Mouse (Mus musculus): ENCODE measurements around the gene Mon2. TPM values are rescaled to one million over a fixed set of nuclear protein-coding genes. Genes with fewer than 3 reads are reported as not detected.
"Not testable (repeated sequence)": the region's sequence is repeated elsewhere in the genome, so short reads cannot be mapped to it uniquely, and the experiment has no call there.

The Mon2 gene
- total RNA-seq, 2 experiments from 2014 or later, result 31.8 to 45.3 TPM

DNA sequence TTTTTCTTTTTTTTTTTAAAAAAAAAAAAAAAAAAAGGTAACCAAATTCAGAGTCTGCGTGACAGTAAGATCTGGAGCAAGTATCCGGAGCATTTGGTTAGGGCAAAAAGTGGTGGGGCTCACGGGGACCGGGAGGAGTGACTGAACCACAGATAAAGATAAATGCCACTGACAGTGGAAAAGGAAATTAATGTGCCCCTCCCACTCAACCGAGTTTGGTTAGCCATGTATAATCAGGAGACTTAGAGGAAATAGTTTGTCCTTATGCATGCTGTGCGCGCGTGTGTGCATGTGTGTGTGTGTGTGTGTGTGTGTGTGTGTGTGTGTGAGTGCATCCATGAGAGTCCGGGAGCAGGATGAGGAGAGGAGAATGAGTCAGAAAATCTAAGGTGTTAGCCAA is 100.3 kb downstream of the Mon2 start:
- no peak for ATAC-seq (replicated peaks; ENCODE audit: low FRiP score, poor library complexity, severe bottlenecking)

DNA sequence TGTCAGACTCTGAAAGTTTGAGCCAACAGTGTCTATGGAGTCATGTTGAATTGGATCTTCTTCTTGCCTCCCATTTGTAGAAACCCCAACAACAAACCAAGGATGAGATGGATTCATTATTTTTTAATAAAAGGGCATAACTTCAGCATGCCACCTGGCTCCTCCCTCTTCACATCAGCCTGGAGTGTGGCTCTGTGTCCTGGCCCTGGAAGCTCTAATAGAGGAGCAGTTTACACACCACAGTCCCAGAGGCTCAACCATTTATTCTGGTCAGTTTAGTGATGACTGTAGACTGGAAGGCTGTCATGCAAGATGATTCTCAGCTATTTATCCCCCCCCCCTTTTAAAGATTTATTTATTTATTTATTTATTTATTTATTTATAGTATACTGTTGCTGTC is 103.1 kb downstream of the Mon2 start:
- ATAC-seq (replicated peaks; ENCODE audit: low FRiP score, poor library complexity, severe bottlenecking), result no peak

DNA sequence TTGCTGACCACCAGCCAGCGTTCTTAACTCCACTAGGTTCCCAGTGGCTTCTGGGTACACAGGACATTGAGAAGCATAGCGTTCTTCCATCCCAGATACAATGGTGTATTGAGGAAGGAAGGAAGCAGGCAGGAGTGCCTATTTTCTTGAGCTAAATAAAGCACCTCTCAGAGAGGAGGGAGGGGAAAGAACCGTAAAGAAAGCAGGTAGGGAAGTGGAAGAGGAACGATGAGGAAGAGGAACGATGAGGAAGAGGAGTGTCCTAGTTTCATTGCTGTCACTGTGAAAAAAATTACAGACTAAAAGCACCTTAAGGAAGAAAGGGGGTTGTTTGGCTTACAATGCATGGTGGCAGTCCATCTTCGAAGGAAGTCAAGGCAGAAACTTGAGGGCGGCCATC is 106.1 kb downstream of the Mon2 start:
- ATAC-seq (replicated peaks; ENCODE audit: low FRiP score, poor library complexity, severe bottlenecking), result no peak

DNA sequence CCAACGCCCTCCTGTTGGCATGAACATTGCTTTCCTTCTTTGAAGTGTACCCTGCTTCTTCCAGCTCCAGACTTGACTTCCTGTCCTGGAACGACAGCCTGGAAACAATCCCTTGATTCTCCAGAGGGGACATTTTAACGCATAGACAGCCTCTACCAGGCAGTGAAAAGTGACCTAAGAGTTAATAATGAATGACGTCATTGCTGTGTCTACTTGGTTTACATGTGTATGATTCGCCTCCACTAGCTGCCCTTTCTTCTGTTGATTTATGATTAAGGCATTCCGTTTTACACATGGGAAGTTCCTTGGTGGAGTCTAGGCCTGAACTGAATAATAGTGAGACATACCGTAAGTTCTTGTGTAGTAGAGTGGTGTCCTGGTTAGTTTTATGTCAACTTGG is 109.9 kb downstream of the Mon2 start:
- ATAC-seq (replicated peaks; ENCODE audit: low FRiP score, poor library complexity, severe bottlenecking), result no peak

DNA sequence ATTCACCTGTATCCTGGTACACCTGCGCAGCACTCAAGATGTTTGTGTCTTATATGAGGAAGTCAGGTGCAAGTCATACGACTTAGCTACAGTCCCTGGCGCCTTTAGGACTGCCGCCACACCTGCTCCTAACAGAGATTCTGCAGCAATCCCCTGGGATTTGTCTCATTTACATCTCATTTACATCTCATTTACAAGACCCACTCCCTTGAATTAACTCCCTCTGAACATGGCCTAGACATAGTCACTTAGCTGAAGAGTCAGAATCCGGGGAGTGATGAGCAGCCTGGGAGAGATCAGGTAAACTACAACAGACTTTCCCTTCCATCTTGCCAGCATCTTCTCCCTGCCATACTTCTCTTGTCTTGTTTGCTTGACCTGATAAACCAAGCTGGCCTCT is 110.7 kb downstream of the Mon2 start:
- not testable (repeated sequence) for ATAC-seq (replicated peaks; ENCODE audit: low FRiP score, poor library complexity, severe bottlenecking)

DNA sequence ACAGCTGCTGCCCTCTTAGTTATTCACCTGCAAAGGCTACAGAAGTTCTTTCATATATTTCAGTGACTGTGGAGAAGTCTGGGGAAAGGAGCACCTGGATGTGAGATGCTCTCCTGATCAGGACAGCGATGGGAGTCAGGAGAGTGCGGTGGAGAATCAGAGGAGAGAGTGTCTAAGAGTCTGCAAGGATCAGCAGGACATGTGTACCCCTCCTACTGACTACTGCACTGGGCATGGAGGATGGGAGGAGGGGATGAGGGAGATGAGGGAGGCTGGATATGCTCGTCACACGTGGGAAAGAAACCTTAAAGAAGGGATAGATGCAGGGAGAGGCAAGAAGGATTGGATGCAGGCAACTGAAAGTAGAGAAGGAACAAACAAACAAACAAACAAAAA is 112.1 kb downstream of the Mon2 start:
- ATAC-seq (replicated peaks; ENCODE audit: low FRiP score, poor library complexity, severe bottlenecking), result no peak

DNA sequence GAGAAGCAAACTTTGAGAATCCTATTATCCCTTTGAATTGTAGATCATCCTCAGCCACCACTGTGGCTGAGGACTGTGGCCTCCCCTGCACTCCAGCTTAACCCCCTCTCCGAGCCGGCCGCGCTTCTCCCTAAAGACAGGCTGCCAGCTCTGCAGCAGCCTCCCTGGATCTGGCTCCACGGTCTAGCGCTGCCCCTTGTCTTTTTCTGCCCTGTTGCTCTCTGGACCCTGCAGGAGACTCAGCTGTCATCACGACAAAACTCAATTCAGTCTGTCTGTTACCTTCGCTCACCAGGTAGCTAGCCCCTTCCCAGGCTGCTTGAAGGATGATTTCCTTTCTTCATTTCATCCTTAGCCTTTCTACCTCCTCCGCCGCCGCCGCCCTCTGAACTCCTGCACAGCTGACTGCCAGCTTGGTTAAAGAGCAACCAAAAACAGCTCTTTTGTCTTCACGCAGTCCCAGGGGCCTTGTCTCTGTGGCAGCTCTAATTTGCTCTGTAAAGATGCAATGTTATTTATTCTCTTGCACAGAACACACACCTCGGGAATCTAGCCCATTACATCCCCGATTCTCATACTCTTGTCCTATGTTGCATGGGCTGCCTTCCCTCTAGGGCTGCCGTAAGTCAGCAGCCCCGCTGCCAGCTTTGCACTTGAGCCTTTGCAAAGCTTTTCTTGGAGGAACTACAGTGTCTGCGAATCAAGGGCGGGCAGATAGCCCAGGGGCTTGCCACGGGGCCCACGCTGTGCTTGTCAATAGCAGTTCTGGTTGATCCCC is 112.7 kb downstream of the Mon2 start:
- no peak for ATAC-seq (replicated peaks; ENCODE audit: low FRiP score, poor library complexity, severe bottlenecking)

DNA sequence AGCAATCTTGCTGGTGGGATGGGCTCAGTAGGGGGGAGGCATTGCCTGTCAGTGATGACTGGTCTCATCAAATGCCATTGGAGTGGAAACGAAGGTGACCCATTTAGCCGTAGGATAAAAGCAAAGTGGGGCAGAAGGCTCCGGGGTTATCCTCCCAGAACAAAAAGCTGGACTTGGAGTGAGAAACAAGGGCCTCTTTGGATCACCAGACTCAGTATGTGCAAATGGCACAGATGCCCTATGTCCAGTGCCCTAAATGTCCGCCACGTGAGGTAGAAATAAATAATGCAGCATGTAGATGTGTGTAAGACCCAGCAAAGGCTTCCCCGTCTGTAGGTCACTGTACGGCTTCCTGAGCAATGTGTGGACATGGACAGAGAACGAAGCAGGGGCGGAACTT is 113.7 kb downstream of the Mon2 start:
- ATAC-seq (replicated peaks; ENCODE audit: low FRiP score, poor library complexity, severe bottlenecking), result no peak

DNA sequence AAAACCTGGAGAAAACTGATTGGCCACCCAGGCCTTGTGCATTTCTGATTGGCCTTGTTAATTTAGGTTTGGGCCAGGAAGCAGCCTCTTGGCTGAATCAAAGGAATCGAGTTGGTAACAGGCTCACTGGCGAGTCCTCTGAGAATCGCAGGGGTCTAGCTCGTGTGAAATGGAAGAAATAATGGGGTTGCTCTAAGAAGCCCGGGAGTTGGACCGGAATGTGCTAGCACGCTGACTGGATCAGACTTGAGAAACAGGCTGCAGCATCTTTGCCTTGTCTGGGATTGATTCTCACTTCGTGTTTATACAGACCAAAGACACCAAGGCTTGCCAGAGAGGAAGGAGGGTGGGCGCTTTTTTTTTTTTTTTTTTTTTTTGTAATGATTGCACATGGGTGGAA is 114.8 kb downstream of the Mon2 start:
- no peak for ATAC-seq (replicated peaks; ENCODE audit: low FRiP score, poor library complexity, severe bottlenecking)

DNA sequence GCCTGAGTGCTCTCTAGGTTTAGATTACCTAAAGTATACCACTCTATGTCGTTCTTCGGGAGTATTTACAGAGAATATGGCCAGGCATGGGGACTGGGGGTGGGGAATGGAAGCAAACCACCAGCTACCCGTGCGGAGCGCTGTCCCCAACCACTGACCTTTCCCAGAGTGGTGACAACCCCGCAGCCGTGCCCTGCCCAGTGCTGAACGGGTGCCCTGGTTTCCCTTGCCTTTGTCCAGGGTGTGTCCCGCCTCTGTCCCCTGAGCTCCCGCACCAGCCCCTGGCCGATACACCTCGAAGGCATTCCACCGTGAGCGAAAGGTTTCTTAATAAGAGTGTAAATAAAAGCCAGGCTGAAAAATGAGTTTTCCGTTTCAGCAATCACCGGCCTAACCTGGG is 115.6 kb downstream of the Mon2 start:
- ATAC-seq (replicated peaks; ENCODE audit: low FRiP score, poor library complexity, severe bottlenecking), result no peak

DNA sequence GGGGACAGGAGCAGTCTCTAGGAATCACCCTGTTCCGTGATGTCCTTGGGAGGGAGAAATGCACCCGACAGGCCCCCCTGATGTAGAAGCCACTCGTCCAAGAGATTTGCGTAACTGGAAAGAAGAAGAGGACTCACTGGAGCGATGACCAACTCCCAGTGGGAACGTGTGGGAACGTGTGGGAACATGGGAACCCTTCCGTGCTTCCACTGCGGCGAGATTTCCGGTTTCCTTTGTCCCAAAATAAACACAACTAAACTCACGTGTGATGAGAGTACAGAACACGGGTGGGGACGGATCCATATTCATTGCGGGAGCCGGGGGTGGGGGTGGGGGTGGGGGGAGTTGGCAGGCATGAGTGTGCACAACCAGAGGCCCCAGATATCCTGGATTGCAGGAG is 116.1 kb downstream of the Mon2 start:
- ATAC-seq (replicated peaks; ENCODE audit: low FRiP score, poor library complexity, severe bottlenecking), result no peak

DNA sequence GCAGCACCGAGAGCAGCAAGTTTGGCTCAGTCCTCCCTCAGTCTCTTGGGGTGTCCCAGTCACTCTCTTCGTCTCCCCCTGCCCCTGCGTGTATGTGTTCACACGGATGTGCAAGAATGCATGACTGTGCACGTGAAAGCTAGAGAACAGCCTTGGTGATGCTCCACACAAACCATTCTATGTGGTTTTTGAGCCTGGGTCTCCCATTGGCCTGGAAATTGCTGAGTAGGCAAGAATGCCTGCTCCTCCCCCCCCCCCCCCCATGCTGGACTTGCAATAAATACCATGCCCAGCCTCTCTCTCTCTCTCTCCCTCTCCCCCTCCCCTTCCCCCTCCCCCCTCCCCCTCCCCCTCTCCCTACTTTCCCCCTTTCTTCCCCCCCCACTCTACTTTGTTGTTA is 117.6 kb downstream of the Mon2 start:
- ATAC-seq (replicated peaks; ENCODE audit: low FRiP score, poor library complexity, severe bottlenecking), result no peak

DNA sequence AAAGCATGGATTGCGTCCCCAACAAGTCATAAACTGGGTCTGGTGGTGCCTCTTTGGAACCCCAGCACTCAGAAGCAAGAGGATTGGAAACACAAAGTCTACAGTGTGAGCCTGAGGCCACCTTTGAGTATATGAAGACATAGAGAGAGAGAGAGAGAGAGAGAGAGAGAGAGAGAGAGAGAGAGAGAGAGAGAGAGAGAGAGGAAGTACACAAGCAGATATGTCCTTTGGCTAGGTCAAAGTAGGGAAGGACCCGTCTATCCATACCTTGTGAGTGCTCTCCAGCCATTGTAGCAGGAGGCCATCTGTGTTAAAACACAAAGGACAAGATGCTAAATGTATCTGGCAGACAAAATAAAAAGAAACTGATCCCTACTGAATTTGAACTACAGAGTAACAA is 118.4 kb downstream of the Mon2 start:
- no peak for ATAC-seq (replicated peaks; ENCODE audit: low FRiP score, poor library complexity, severe bottlenecking)

DNA sequence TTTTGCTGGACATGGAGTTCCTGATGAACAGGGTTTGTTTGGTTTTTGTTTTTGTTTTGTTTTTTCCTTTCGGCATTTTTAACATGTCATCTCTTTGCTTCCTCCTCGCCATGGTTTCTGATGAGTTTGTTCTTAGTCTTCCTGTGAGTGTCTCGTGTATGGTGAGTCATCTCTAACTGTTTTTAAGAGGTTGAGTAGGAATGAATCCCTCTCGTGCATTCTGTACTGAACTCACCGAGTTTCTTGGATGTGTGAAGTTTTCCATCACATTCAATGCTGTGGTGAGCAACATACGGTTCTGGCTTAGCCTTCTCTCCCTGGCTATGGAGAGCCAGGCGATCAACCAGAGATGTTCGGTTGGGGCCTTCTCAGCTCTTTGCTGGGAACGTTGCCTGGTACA is 122.7 kb downstream of the Mon2 start:
- ATAC-seq (replicated peaks; ENCODE audit: low FRiP score, poor library complexity, severe bottlenecking), result no peak

DNA sequence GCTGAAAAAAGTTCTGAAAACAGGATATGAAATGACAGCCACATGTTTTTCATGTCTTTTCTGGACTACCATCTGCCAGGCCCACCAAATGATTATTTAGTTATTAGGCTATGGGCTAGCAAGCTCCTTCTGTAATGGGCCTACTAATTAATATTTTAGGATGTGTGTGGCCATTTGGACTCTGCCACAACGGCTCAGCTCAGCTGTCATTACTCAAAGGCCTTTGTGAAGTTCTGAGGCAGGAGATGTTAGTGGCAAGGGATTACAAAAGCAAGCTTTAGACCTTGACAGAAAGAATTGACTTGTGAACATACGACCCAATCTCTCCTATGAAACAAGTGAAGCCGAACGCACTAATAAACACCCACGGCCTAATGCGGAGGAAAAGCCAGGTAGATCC is 125.3 kb downstream of the Mon2 start:
- no peak for ATAC-seq (replicated peaks; ENCODE audit: low FRiP score, poor library complexity, severe bottlenecking)

DNA sequence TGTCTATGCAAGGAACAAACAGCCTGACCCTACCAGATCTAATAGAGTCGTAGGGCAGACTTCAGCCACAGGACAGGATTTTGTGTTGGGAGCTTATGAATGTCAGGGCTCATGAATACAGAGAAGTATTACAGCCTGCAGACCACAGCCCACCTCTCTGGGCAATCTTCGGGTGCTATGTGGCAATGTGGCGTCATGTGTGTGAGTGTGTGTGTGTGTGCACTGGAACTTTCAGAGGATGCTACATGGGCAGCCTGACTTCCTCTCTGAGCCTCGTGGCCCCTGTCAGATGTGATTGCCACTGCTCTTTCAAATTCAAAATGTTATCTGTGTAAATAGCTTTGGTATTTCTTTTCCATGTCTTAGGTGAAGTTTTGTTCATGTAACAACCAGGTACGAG is 131.4 kb downstream of the Mon2 start:
- no peak for ATAC-seq (replicated peaks; ENCODE audit: low FRiP score, poor library complexity, severe bottlenecking)

DNA sequence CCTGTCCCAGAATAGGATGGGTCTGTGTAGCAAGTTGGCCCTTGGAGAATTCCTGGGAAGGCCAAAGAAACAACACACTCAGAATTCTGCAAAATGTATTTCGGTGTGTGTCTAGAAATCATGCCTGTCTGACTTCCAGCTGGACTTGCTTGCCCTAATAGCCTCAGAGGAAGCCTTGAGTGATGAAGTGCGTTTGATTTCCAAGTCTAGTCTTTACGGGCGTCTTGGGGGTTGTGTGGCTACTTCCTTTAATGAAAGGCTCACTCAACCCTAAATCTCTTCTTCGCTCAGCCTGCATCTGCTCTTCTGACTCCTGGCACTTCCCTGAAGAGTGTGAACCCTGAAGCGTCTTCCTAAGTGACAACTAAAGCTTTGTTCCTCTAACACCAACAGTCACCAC is 132.5 kb downstream of the Mon2 start:
- no peak for ATAC-seq (replicated peaks; ENCODE audit: low FRiP score, poor library complexity, severe bottlenecking)

DNA sequence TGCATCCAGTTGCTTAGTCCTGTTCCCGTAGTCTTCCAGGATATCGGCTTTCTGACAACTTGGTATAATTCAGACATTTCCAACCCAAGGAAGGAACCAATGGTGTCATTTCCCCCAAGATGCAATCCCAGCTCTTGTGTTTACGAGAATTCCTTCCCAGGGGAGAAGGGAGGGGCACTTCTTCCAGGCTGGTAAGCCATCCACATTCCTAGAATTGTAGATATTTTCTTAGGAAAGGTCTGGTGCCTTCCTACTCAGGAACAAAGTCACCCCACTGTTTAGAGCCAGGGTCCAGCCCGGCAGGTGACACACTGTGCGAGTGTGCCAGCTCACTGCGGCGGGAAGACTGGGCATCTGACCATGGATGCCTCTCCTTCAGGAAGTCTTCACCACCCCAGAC is 133.5 kb downstream of the Mon2 start:
- ATAC-seq (replicated peaks; ENCODE audit: low FRiP score, poor library complexity, severe bottlenecking), result no peak
